Mouse (Mus musculus): ENCODE data around the gene Msh2. TPM values are rescaled to one million over a fixed set of nuclear protein-coding genes. Genes with fewer than 3 reads are reported as not detected.

Msh2 gene
- polyA plus RNA-seq, 1 experiment from 2014 or later: 74.5 TPM

GRCm38 (mm10) chr17:87770766-87771165, 98.6 kb downstream of the Msh2 start:
- ATAC-seq: no peak
- no peak overlapping the region for H3K4me3 ChIP-seq (replicated peaks)
- no peak overlapping the region for H3K9ac ChIP-seq
- no peak overlapping the region for H3K4me2 ChIP-seq (replicated peaks)
- WGBS: 39% methylated on average over 5 of the region's 5 CpGs
- no peaks in the 10 kb centered on the region for H3K4me1 ChIP-seq (replicated peaks)
- no peaks in the 10 kb centered on the region for H3K36me3 ChIP-seq
- no peaks in the 10 kb centered on the region for H3K27me3 ChIP-seq (replicated peaks)
- no peaks in the 10 kb centered on the region for H3K9me3 ChIP-seq
- no peak overlapping the region for H3K27ac ChIP-seq

DNA sequence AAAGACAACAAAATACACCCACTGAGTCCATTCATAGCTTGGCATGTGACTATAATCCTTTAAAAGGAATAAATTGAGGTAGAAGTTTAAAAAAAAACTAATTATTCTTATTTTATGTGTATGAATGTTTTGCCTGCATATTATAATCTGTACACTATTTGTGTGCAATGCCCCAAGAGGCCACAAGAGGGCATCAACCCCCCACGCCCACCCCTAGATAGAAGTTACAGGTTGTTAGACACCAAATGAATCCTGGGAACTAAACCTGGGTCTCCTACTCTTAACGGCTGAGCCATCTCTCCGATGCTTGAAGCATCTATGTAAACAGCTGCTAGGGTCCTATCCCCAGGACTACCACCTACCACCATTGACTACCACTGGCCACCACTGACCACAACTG, 101.0 kb downstream of the Msh2 start:
- Histone ChIP-seq H3K36me3 (no peaks in the 10 kb centered on the region), H3K4me1 (replicated peaks) (no peaks in the 10 kb centered on the region), H3K27ac (no peak overlapping the region), H3K9me3 (no peaks in the 10 kb centered on the region), H3K27me3 (replicated peaks) (no peaks in the 10 kb centered on the region), H3K4me3 (replicated peaks) (no peak overlapping the region), H3K9ac (no peak overlapping the region), H3K4me2 (replicated peaks) (no peak overlapping the region)
- 76% methylated on average over 3 of the region's 3 CpGs for WGBS
- no peak for ATAC-seq

Other genes starting within 250 kb of the Msh2 start
- gene Stpg4, start 244.6 kb upstream of the Msh2 start, polyA plus RNA-seq (2015; fragmentation: Nextera tagmentation; extraction: Ambion mirVana): not detected in 2 replicates
- 1,049 and 1,135 TPM in 2 replicates for gene Calm2, start 225.4 kb upstream of the Msh2 start, polyA plus RNA-seq (2015; fragmentation: Nextera tagmentation; extraction: Ambion mirVana)
- gene Epcam, start 36.4 kb upstream of the Msh2 start, polyA plus RNA-seq (2015; fragmentation: Nextera tagmentation; extraction: Ambion mirVana): 958 and 974 TPM in 2 replicates
- not detected in 2 replicates for gene Kcnk12, start 125.7 kb downstream of the Msh2 start, polyA plus RNA-seq (2015; fragmentation: Nextera tagmentation; extraction: Ambion mirVana)
- not detected in 2 replicates for gene Rpl36-ps4, start 248.6 kb downstream of the Msh2 start, polyA plus RNA-seq (2015; fragmentation: Nextera tagmentation; extraction: Ambion mirVana)

Measured in intestine, embryonic 15.5 days (tissue).